Mouse (Mus musculus) MEL (cell line): ENCODE measurements at regions not wholly inside any gene's neighbourhood (a gene's known extent, or its start where the extent isn't known, plus 50 kb on each side); places are given as distances from the start of the nearest gene placed in this dataset.

Source experiments
- DNase-seq: peaks from one replicate; pipeline ENCODE4 v3.0.0; 2011; ENCODE audit warnings: low read depth, low spot score
- H3K27ac ChIP-seq: 2 replicates; pipeline ENCODE4 v1.5.1; 2012; ENCODE audit warnings: low read depth, mild to moderate bottlenecking, control low read depth, low read length, moderate library complexity; ENCODE audit not compliant: control insufficient read depth
- H3K27me3 ChIP-seq, 2 experiments: fragments of 150-350 bp in 1 of 2; sonication (generic) in 1 of 2; 2 replicates each; pipeline ENCODE4 v1.6.1; 2012; ENCODE audit warnings: low read length in 2 of 2, mild to moderate bottlenecking in 2 of 2, improper control_type of control experiment in 1 of 2, moderate library complexity in 1 of 2; ENCODE audit not compliant: insufficient read depth in 2 of 2, control insufficient read depth in 1 of 2
- H3K36me3 ChIP-seq, 2 experiments: 2 replicates each; pipeline ENCODE4 v1.6.1; 2012 to 2014; ENCODE audit warnings: low read length in 2 of 2, improper control_type of control experiment in 1 of 2, inconsistent platforms in 1 of 2, mild to moderate bottlenecking in 1 of 2; ENCODE audit not compliant: insufficient read depth in 2 of 2, control insufficient read depth in 1 of 2
- H3K4me1 ChIP-seq, 2 experiments: fragments of 150-350 bp in 1 of 2; sonication (generic) in 1 of 2; 2 replicates each; pipeline ENCODE4 v1.6.1; 2012; ENCODE audit warnings: low read length in 2 of 2, improper control_type of control experiment in 1 of 2, mild to moderate bottlenecking in 1 of 2; ENCODE audit not compliant: insufficient read depth in 2 of 2, control insufficient read depth in 1 of 2
- H3K4me3 ChIP-seq, 2 experiments: fragments of 150-350 bp in 1 of 2; sonication (generic) in 1 of 2; 2 replicates each; pipeline ENCODE4 v1.5.1; 2012; ENCODE audit warnings: low read depth in 2 of 2, low read length in 2 of 2, mild to moderate bottlenecking in 2 of 2, moderate library complexity in 2 of 2, control low read depth in 1 of 2, improper control_type of control experiment in 1 of 2; ENCODE audit not compliant: control insufficient read depth in 1 of 2, insufficient read depth in 1 of 2
- H3K79me2 ChIP-seq: 2 replicates; pipeline ENCODE4 v1.6.1; 2012; ENCODE audit warnings: mild to moderate bottlenecking, low read length, moderate library complexity; ENCODE audit not compliant: control insufficient read depth, poor library complexity, insufficient read depth
- H3K9ac ChIP-seq: 2 replicates; pipeline ENCODE4 v1.6.1; 2012; ENCODE audit warnings: low read depth, mild to moderate bottlenecking, control low read depth, low read length, moderate library complexity; ENCODE audit not compliant: control insufficient read depth, poor library complexity, severe bottlenecking
- H3K9me3 ChIP-seq: fragments of 150-350 bp; sonication (generic); replicated peaks from 2 replicates; pipeline ENCODE4 v1.6.1; 2012; ENCODE audit warnings: mild to moderate bottlenecking, low read length, improper control_type of control experiment, moderate library complexity; ENCODE audit not compliant: insufficient read depth
- CTCF ChIP-seq, 3 experiments: IDR thresholded peaks in 2 of 3; conservative IDR thresholded peaks in 1 of 3; 2 replicates each; pipeline ENCODE4 v1.5.1; 2011 to 2012; ENCODE audit warnings: low read length in 3 of 3, low read depth in 2 of 3, mild to moderate bottlenecking in 2 of 3, improper control_type of control experiment in 1 of 3, inconsistent platforms in 1 of 3, mixed read lengths in 1 of 3, moderate library complexity in 1 of 3; ENCODE audit not compliant: control insufficient read depth in 1 of 3, insufficient read depth in 1 of 3, poor library complexity in 1 of 3, severe bottlenecking in 1 of 3
- E2F4 ChIP-seq: IDR thresholded peaks from 2 replicates; pipeline ENCODE4 v1.6.1; 2011; ENCODE audit warnings: low read depth, low read length, improper control_type of control experiment, borderline replicate concordance
- EP300 ChIP-seq, 2 experiments: IDR thresholded peaks; 2 replicates each; pipeline ENCODE4 v1.6.1; 2011; ENCODE audit warnings: improper control_type of control experiment in 2 of 2, low read length in 2 of 2, low read depth in 1 of 2, mild to moderate bottlenecking in 1 of 2
- ETS1 ChIP-seq: IDR thresholded peaks from 2 replicates; pipeline ENCODE4 v1.6.1; 2012; ENCODE audit warnings: low read depth, mild to moderate bottlenecking, inconsistent platforms, low read length, improper control_type of control experiment, moderate library complexity
- GATA1 ChIP-seq: IDR thresholded peaks from 2 replicates; pipeline ENCODE4 v1.6.1; 2011; ENCODE audit warnings: low read depth, low read length, improper control_type of control experiment
- HCFC1 ChIP-seq: IDR thresholded peaks from 2 replicates; pipeline ENCODE4 v1.6.1; 2012; ENCODE audit warnings: low read depth, mild to moderate bottlenecking, inconsistent platforms, low read length, improper control_type of control experiment, moderate library complexity
- MAFK ChIP-seq: IDR thresholded peaks from 2 replicates; pipeline ENCODE4 v1.6.1; 2011; ENCODE audit warnings: low read depth, mild to moderate bottlenecking, low read length, improper control_type of control experiment, borderline replicate concordance
- MAZ ChIP-seq: IDR thresholded peaks from 2 replicates; pipeline ENCODE4 v1.6.1; 2012; ENCODE audit warnings: low read depth, mild to moderate bottlenecking, inconsistent platforms, low read length, improper control_type of control experiment
- MEF2A ChIP-seq: IDR thresholded peaks from 2 replicates; pipeline ENCODE4 v1.6.1; 2014; ENCODE audit warnings: low read depth, mild to moderate bottlenecking, inconsistent platforms, low read length, improper control_type of control experiment; ENCODE audit not compliant: poor library complexity, insufficient replicate concordance, severe bottlenecking; ENCODE audit errors: extremely low read depth
- MYB ChIP-seq: IDR thresholded peaks from 2 replicates; pipeline ENCODE4 v1.6.1; 2011; ENCODE audit warnings: mild to moderate bottlenecking, low read depth, low read length, improper control_type of control experiment
- MYC ChIP-seq: IDR thresholded peaks from 2 replicates; pipeline ENCODE4 v1.6.1; 2011; ENCODE audit warnings: low read depth, mild to moderate bottlenecking, low read length, improper control_type of control experiment, moderate library complexity
- POLR2A ChIP-seq, 2 experiments: IDR thresholded peaks; 2 replicates each; pipeline ENCODE4 v1.6.1; 2011 to 2012; ENCODE audit warnings: low read length in 2 of 2, mild to moderate bottlenecking in 2 of 2, control low read depth in 1 of 2, improper control_type of control experiment in 1 of 2, low read depth in 1 of 2, moderate library complexity in 1 of 2; ENCODE audit not compliant: control insufficient read depth in 1 of 2, insufficient read depth in 1 of 2, poor library complexity in 1 of 2
- POLR2AphosphoS2 ChIP-seq: IDR thresholded peaks from 2 replicates; pipeline ENCODE4 v1.6.1; 2011; ENCODE audit warnings: low read length, improper control_type of control experiment
- POLR2AphosphoS5 ChIP-seq: IDR thresholded peaks from 2 replicates; pipeline ENCODE4 v1.6.1; 2012; ENCODE audit warnings: low read depth, borderline replicate concordance, mild to moderate bottlenecking, inconsistent platforms, low read length, moderate library complexity, mixed read lengths
- SIN3A ChIP-seq: IDR thresholded peaks from 2 replicates; pipeline ENCODE4 v1.6.1; 2012; ENCODE audit warnings: low read length, improper control_type of control experiment, inconsistent platforms
- TAL1 ChIP-seq: IDR thresholded peaks from 2 replicates; pipeline ENCODE4 v1.6.1; 2012; ENCODE audit warnings: mild to moderate bottlenecking, inconsistent platforms, low read length, moderate library complexity, mixed read lengths
- UBTF ChIP-seq: IDR thresholded peaks from 2 replicates; pipeline ENCODE4 v1.6.1; 2012; ENCODE audit warnings: low read depth, mild to moderate bottlenecking, inconsistent platforms, low read length, improper control_type of control experiment, moderate library complexity, borderline replicate concordance; ENCODE audit not compliant: insufficient read depth
- USF2 ChIP-seq, 2 experiments: IDR thresholded peaks; 2 replicates each; pipeline ENCODE4 v1.6.1; 2011 to 2012; ENCODE audit warnings: improper control_type of control experiment in 2 of 2, low read length in 2 of 2, borderline replicate concordance in 1 of 2, inconsistent platforms in 1 of 2, low read depth in 1 of 2, mild to moderate bottlenecking in 1 of 2; ENCODE audit not compliant: insufficient read depth in 1 of 2
- ZMIZ1 ChIP-seq: IDR thresholded peaks from 2 replicates; pipeline ENCODE4 v1.6.1; 2012; ENCODE audit warnings: low read depth, mild to moderate bottlenecking, inconsistent platforms, low read length, improper control_type of control experiment, moderate library complexity

DNA sequence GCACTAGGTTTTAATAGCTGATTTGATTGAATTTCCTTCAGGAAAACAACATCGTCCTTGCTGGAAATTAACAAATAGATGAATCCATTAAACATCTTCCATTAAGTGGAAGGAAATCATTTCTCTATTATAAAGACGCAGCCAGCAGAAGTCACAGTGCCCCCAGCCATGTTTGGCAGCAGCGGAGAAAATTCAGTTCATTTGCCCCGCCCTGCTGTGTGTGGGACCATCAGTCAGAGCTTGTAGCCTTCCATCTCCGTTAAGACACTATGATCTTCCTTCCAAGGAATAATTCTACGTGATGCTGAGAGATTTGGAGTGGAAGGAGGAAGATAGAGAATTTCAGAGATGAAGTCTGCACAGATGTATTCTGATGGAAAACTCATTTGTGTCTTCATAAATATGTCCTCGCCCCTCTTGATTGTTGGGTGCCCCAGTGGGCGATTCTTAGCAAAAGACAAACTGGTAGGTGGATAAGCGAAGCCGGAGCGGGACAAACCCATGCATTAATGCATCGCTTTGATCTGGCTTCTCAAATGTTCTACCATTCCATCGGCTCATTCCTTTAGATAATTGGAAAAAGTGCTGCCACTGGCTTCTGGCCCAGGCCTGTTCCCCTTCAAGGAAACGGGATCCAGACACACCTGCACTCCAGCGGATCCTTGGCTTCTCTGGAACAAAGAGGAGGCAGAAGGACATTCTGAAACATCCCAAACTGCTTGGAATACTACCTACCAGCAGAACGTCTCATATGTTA lies 59.7 kb upstream of the Kctd3 start:
- no peak overlapping the region for H3K4me3 ChIP-seq
- no peaks in the 10 kb centered on the region for H3K4me1 ChIP-seq
- DNase-seq, result no peak
- no peak overlapping the region for H3K27ac ChIP-seq
- no peaks in the 10 kb centered on the region for H3K36me3 ChIP-seq
- H3K9ac ChIP-seq, result no peak overlapping the region
- TF ChIP-seq ETS1 (no peak), POLR2AphosphoS2 (no peak), EP300 (IDR thresholded peaks at IDR 0.05; ENCODE audit: low read depth in 1 of 2, low read length in 2 of 2) (no peak)
- H3K9me3 ChIP-seq, result no peaks in the 10 kb centered on the region
- no peaks in the 10 kb centered on the region for H3K27me3 ChIP-seq
- H3K79me2 ChIP-seq, result no peaks in the 10 kb centered on the region

- Histone ChIP-seq H3K27ac (no peak overlapping the region), H3K9me3 (no peaks in the 10 kb centered on the region), H3K4me1 (no peaks in the 10 kb centered on the region), H3K36me3 (no peaks in the 10 kb centered on the region), H3K79me2 (no peaks in the 10 kb centered on the region), H3K9ac (no peak overlapping the region), H3K27me3 (no peaks in the 10 kb centered on the region), H3K4me3 (no peak overlapping the region)
- DNase-seq, result no peak
- TF ChIP-seq MAZ (no peak), MEF2A (no peak), ZMIZ1 (no peak), E2F4 (no peak), GATA1 (no peak), MYC (no peak), UBTF (no peak), CTCF (IDR thresholded peaks at IDR 0.05 in 2 of 3, conservative IDR thresholded peaks at IDR 0.05 in 1 of 3; ENCODE audit: control insufficient read depth in 1 of 3, insufficient read depth in 1 of 3, low read depth in 2 of 3, low read length in 3 of 3, poor library complexity in 1 of 3, severe bottlenecking in 1 of 3) (no peak), USF2 (IDR thresholded peaks at IDR 0.05; ENCODE audit: borderline replicate concordance in 1 of 2, insufficient read depth in 1 of 2, low read depth in 1 of 2, low read length in 2 of 2) (no peak), MAFK (no peak), EP300 (IDR thresholded peaks at IDR 0.05; ENCODE audit: low read depth in 1 of 2, low read length in 2 of 2) (no peak), POLR2AphosphoS5 (no peak), POLR2AphosphoS2 (no peak), SIN3A (no peak), POLR2A (IDR thresholded peaks at IDR 0.05; ENCODE audit: control insufficient read depth in 1 of 2, insufficient read depth in 1 of 2, low read depth in 1 of 2, low read length in 2 of 2, poor library complexity in 1 of 2) (no peak), HCFC1 (no peak), TAL1 (no peak), MYB (no peak)
These were observed 59.0 kb upstream of the Kctd3 start for GRCm38 (mm10) chr1:189066446-189067151.
